Mouse (Mus musculus) hindbrain, embryonic 16.5 days (tissue): ENCODE data around the gene Rgs6. TPM values are rescaled to one million over a fixed set of nuclear protein-coding genes. Genes with fewer than 3 reads are reported as not detected.

Experiments
- ATAC-seq: fragments of 200-750 bp; cut with Nextera tagmentation; 2 replicates; pipeline ENCODE4 v1.8.0; 2017; ENCODE audit warnings: moderate TSS enrichment, moderate library complexity
- H3K27ac ChIP-seq: fragments of 300-500 bp; sonication (generic); 2 replicates; pipeline ENCODE4 v1.5.1; 2014; ENCODE audit warnings: low read depth, mild to moderate bottlenecking, control low read depth, low read length, moderate library complexity
- H3K27me3 ChIP-seq: fragments of 300-500 bp; sonication (generic); replicated peaks from 2 replicates; pipeline ENCODE4 v1.6.1; 2014; ENCODE audit warnings: low read length; ENCODE audit not compliant: control insufficient read depth, insufficient read depth
- H3K36me3 ChIP-seq: fragments of 300-500 bp; sonication (generic); 2 replicates; pipeline ENCODE4 v1.6.1; 2014; ENCODE audit warnings: mild to moderate bottlenecking, low read length, moderate library complexity, mixed read lengths; ENCODE audit not compliant: control insufficient read depth, insufficient read depth
- H3K4me1 ChIP-seq: fragments of 300-500 bp; sonication (generic); 2 replicates; pipeline ENCODE4 v1.6.1; 2014; ENCODE audit warnings: low read depth, low read length; ENCODE audit not compliant: control insufficient read depth, insufficient read depth
- H3K4me2 ChIP-seq: fragments of 300-500 bp; sonication (generic); 2 replicates; pipeline ENCODE4 v1.6.1; 2014; ENCODE audit warnings: mild to moderate bottlenecking, low read length, control low read depth, moderate library complexity
- H3K4me3 ChIP-seq: fragments of 300-500 bp; sonication (generic); 2 replicates; pipeline ENCODE4 v1.5.1; 2014; ENCODE audit warnings: mild to moderate bottlenecking, low read length, control low read depth, moderate library complexity
- H3K9ac ChIP-seq: fragments of 300-500 bp; sonication (generic); 2 replicates; pipeline ENCODE4 v1.6.1; 2014; ENCODE audit warnings: low read depth, mild to moderate bottlenecking, control low read depth, low read length, moderate library complexity
- H3K9me3 ChIP-seq: fragments of 300-500 bp; sonication (generic); 2 replicates; pipeline ENCODE4 v1.6.1; 2014; ENCODE audit warnings: mild to moderate bottlenecking, low read length, moderate library complexity; ENCODE audit not compliant: control insufficient read depth
- WGBS: fragments of 180-500 bp; shearing (Covaris S2); extraction: QIAGEN DNeasy Blood & Tissue Kit; methylation state at CpG from one replicate; pipeline ENCODE4 v1.1.7; 2014; 5-methylcytosine and 5-hydroxymethylcytosine counted together
- polyA plus RNA-seq: library from polyadenylated mRNA; unstranded; fragments of >200 nt; fragmentation: Nextera tagmentation; extraction: Ambion mirVana; gene quantifications from 2 replicates; pipeline ENCODE4 v1.2.1, GENCODE M21; 2015

The Rgs6 gene
- polyA plus RNA-seq, 1 experiment from 2014 or later = 10.1 TPM

DNA sequence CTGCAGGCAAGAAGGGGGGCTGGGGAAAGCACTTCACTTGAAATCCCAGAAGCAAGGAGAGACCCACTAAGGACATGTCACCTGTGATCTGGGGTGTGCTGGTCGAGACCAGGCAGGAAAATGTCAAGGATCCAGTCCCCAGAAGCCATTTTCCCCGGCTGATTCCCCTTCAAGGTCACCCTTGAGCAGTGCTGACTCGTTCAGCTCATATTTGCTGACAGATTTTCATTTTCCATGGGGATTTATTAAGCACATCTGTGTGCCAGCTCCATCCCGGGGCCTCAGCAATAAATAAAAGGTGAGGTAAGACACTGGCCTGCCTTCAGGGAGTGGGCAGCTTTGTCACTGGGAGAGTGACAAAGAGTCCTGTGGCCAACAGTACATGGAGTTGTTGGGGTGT lies 87.0 kb downstream of the Rgs6 start:
- 53% methylated on average over 4 of the region's 4 CpGs for WGBS
- no peaks in the 10 kb centered on the region for H3K27me3 ChIP-seq
- no peak overlapping the region for H3K4me3 ChIP-seq
- no peaks in the 10 kb centered on the region for H3K4me1 ChIP-seq
- H3K9me3 ChIP-seq = no peaks in the 10 kb centered on the region
- ATAC-seq = no peak
- no peaks in the 10 kb centered on the region for H3K36me3 ChIP-seq
- no peak overlapping the region for H3K9ac ChIP-seq
- H3K27ac ChIP-seq = no peak overlapping the region
- H3K4me2 ChIP-seq = no peak overlapping the region

DNA sequence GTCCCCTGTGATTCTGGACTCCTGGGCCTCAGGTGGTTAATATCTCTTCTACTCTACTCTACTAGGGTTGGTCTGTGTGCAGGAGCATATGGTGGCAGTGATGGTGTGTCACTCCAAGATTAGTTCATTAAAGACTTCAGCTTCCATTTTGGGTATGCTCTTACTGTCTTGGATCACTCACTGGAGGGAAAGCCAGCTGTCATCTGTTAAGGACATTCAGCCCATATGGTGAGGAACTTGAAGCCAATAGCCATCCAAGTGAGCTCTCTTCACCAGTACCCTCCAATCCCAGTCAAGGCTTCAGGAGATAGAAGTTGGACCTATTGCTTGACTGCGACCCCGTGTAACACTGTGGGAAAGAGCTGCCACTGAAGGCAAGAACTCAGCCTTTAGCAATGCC lies 98.9 kb downstream of the Rgs6 start:
- Histone ChIP-seq H3K4me2 (no peak overlapping the region), H3K27me3 (no peaks in the 10 kb centered on the region), H3K9ac (no peak overlapping the region), H3K36me3 (no peaks in the 10 kb centered on the region), H3K4me3 (no peak overlapping the region), H3K4me1 (no peaks in the 10 kb centered on the region), H3K27ac (no peak overlapping the region), H3K9me3 (no peaks in the 10 kb centered on the region)
- ATAC-seq = no peak
- WGBS = 98% methylated on average over 2 of the region's 2 CpGs

DNA sequence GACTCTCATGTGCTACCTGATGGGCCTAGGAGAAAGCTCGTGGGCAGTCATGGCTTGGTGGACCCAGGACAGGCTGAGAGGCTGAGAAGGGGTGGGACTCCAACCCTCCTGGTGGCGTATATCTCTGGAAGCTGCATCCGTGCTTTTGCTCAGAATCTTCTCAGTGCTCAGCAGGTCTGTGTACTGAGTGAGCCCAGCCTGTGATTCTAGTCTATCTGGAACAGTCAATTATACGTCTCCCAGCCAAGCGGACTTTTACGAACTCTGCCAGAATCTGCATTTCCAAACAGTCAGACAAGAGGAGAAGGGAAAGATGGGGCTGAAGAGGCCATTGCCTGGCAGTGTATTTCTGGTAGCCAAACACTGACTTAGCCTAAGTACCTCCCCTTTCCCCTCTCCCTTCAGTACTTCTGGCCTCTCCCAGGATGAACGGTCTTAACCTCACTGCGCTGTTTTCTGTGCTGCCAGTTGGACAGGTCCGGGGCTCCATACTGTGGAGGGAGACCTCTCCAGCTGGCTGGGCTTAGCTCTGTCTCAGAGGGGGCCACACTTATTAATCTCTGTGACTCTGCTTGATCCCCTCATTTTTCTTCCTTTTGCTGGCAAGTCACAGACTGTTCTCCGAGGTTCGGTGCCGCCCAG lies 110.9 kb downstream of the Rgs6 start:
- ATAC-seq = no peak
- H3K9me3 ChIP-seq = no peaks in the 10 kb centered on the region
- H3K27me3 ChIP-seq = no peaks in the 10 kb centered on the region
- no peak overlapping the region for H3K9ac ChIP-seq
- no peak overlapping the region for H3K4me3 ChIP-seq
- no peak overlapping the region for H3K4me2 ChIP-seq
- H3K4me1 ChIP-seq = peaks cover 3% of the 10 kb centered on the region; the same call in 1 of the 2 replicates
- 77% methylated on average over 12 of the region's 12 CpGs for WGBS
- no peak overlapping the region for H3K27ac ChIP-seq
- H3K36me3 ChIP-seq = no peaks in the 10 kb centered on the region

GRCm38 (mm10) chr12:82699528-82699905 lies 111.4 kb downstream of the Rgs6 start:
- Histone ChIP-seq H3K36me3 (no peaks in the 10 kb centered on the region), H3K9me3 (no peaks in the 10 kb centered on the region), H3K27me3 (no peaks in the 10 kb centered on the region), H3K9ac (no peak overlapping the region), H3K4me3 (no peak overlapping the region), H3K27ac (no peak overlapping the region), H3K4me1 (peaks cover 3% of the 10 kb centered on the region; the same call in 1 of the 2 replicates), H3K4me2 (no peak overlapping the region)
- 91% methylated on average over 3 of the region's 3 CpGs for WGBS
- ATAC-seq = no peak

GRCm38 (mm10) chr12:82700241-82700640 lies 112.1 kb downstream of the Rgs6 start:
- H3K27me3 ChIP-seq = no peaks in the 10 kb centered on the region
- no peak overlapping the region for H3K27ac ChIP-seq
- WGBS = 76% methylated on average over 10 of the region's 10 CpGs
- peaks cover 3% of the 10 kb centered on the region; the same call in 1 of the 2 replicates for H3K4me1 ChIP-seq
- no peak overlapping the region for H3K9ac ChIP-seq
- no peak for ATAC-seq
- no peaks in the 10 kb centered on the region for H3K36me3 ChIP-seq
- H3K4me2 ChIP-seq = no peak overlapping the region
- no peak overlapping the region for H3K4me3 ChIP-seq
- no peaks in the 10 kb centered on the region for H3K9me3 ChIP-seq

DNA sequence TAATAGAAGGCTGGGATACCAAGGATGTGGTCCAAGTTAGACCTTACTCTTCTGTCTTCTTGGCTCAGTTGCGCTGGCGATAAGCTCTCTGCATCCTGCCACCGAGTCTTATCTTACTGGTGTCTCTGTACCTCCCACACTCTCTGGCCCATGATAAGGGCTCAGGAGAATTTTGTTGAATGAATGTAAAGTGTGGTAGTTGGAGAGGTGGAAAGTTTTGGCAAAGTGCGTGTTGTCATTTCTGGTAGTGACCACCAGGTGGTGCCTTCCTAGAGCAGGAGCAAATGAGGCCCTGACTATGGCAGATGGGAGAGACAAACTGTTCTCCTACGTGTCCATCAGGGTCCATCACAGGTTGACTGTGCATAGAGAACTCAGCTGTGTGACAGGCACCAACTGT lies 112.7 kb downstream of the Rgs6 start:
- Histone ChIP-seq H3K4me3 (no peak overlapping the region), H3K36me3 (no peaks in the 10 kb centered on the region), H3K27me3 (no peaks in the 10 kb centered on the region), H3K9ac (no peak overlapping the region), H3K4me2 (no peak overlapping the region), H3K9me3 (no peaks in the 10 kb centered on the region), H3K4me1 (peaks cover 3% of the 10 kb centered on the region; the same call in 1 of the 2 replicates), H3K27ac (no peak overlapping the region)
- WGBS = 47% methylated on average over 5 of the region's 5 CpGs
- ATAC-seq = no peak

- H3K27ac ChIP-seq = no peak overlapping the region
- H3K4me3 ChIP-seq = no peak overlapping the region
- no peaks in the 10 kb centered on the region for H3K9me3 ChIP-seq
- H3K36me3 ChIP-seq = no peaks in the 10 kb centered on the region
- WGBS = 85% methylated on average over 7 of the region's 7 CpGs
- no peak for ATAC-seq
- H3K9ac ChIP-seq = no peak overlapping the region
- H3K4me1 ChIP-seq = peaks cover 3% of the 10 kb centered on the region; the same call in 1 of the 2 replicates
- H3K27me3 ChIP-seq = no peaks in the 10 kb centered on the region
- no peak overlapping the region for H3K4me2 ChIP-seq
Measured at GRCm38 (mm10) chr12:82701359-82701758, 113.3 kb downstream of the Rgs6 start.

- no peak overlapping the region for H3K4me3 ChIP-seq
- no peak overlapping the region for H3K4me2 ChIP-seq
- H3K27me3 ChIP-seq = no peaks in the 10 kb centered on the region
- H3K9ac ChIP-seq = no peak overlapping the region
- no peak overlapping the region for H3K27ac ChIP-seq
- no peak for ATAC-seq
- no peaks in the 10 kb centered on the region for H3K4me1 ChIP-seq
- no peaks in the 10 kb centered on the region for H3K36me3 ChIP-seq
- no peaks in the 10 kb centered on the region for H3K9me3 ChIP-seq
Measured at GRCm38 (mm10) chr12:82710376-82710775, 122.3 kb downstream of the Rgs6 start.

DNA sequence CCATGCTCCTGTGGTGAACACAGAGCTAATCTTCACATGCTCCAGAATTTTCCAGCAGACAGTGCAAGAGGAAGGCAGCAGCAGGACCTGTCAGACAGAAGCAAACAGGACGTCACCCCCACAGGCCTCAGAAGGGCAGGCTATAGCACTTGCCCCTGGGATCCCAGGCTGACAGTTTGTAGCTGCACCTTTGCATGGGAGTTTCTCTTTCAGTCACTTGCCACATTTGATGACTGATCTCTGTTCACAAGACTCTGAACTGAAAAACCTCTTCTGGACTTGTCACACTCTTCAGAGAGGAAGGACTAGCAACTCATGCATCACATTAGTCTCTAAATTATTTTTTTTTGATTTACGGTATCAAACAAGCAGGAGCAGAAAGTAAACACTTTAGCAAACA lies 126.2 kb downstream of the Rgs6 start:
- WGBS = 74% methylated on average over 2 of the region's 2 CpGs
- no peak overlapping the region for H3K4me3 ChIP-seq
- no peak for ATAC-seq

More for the DNA sequence above, 126.2 kb downstream of the Rgs6 start:
- no peak overlapping the region for H3K27ac ChIP-seq
- no peaks in the 10 kb centered on the region for H3K9me3 ChIP-seq
- no peak overlapping the region for H3K4me2 ChIP-seq
- H3K9ac ChIP-seq = no peak overlapping the region
- no peaks in the 10 kb centered on the region for H3K4me1 ChIP-seq
- H3K27me3 ChIP-seq = no peaks in the 10 kb centered on the region
- H3K36me3 ChIP-seq = no peaks in the 10 kb centered on the region
